Mouse (Mus musculus): ENCODE results near the gene Enpep.

GRCm38 (mm10) chr3:129220681-129221379 is 111.7 kb downstream of the Enpep start:
- TF ChIP-seq CTCF (IDR thresholded peaks at IDR 0.05; ENCODE audit: low read depth, low read length) (no peak), POLR2A (IDR thresholded peaks at IDR 0.05; ENCODE audit: insufficient read depth, low read length) (no peak), EP300 (IDR thresholded peaks at IDR 0.05; ENCODE audit: insufficient read depth, low read depth, low read length) (no peak)
